In genomic region chr9:69320635-69321027, GRCm38 (mm10) we compare ENCODE assay signal across 22 mouse cellular contexts.
DNase-seq lines count a peak whose midpoint lies in the region; ATAC-seq and TF ChIP-seq lines count a peak whose summit lies in the region.
"Had no signal": no experiment of that assay in that cellular context is flagged by ENCODE, and none has a peak within 500 bp of the region (broad histone marks: within the 10 kb centered on the region; RNA-seq: fewer than 3 reads in every experiment).

No protein-coding gene starts in this region.

- ATAC-seq in embryonic facial prominence, embryonic 11.5 days (replicated peaks; ENCODE audit: insufficient number of reproducible peaks, low FRiP score, low TSS enrichment, low read depth), result no peak
- no peak for ATAC-seq in hindbrain, embryonic 14.5 days (ENCODE audit: low FRiP score)
- no peak for ATAC-seq in hindbrain, embryonic 11.5 days (ENCODE audit: low FRiP score)
- ATAC-seq: activated CD4-positive, CD25-positive, alpha-beta regulatory T cell, adult 4 months had no signal

- H3K4me3 ChIP-seq in embryonic facial prominence, embryonic 11.5 days (ENCODE audit: low read depth, low read length), result no peak overlapping the region
- no peak overlapping the region for H3K4me3 ChIP-seq in embryonic facial prominence, embryonic 10.5 days
- no peak overlapping the region for H3K4me3 ChIP-seq in hindbrain, embryonic 14.5 days (replicated peaks; ENCODE audit: low read length)
- no peak overlapping the region for H3K4me3 ChIP-seq in hindbrain, embryonic 11.5 days (ENCODE audit: low read depth, low read length)
- H3K4me3 ChIP-seq in left cerebral cortex, adult 2 months, result no peak overlapping the region
- H3K4me3 ChIP-seq: forebrain, embryonic 12.5 days; limb, embryonic 15.5 days; midbrain, embryonic 12.5 days; neural tube, embryonic 15.5 days had no signal

- intact Hi-C loops in left cerebral cortex, adult 2 months (cut with DNase I), result loop anchor here (10.0 kb wide), 1 partner anchor 1306 kb away; no protein-coding TSS in a partner anchor
- intact Hi-C loops in left cerebral cortex, postnatal 14 days (cut with DNase I), result loop anchor here (5.0 kb wide), 1 partner anchor 1303 kb away; no protein-coding TSS in a partner anchor

- H3K36me3 ChIP-seq in embryonic facial prominence, embryonic 11.5 days (replicated peaks; ENCODE audit: control insufficient read depth, insufficient read depth, low read depth, low read length), result no peaks in the 10 kb centered on the region
- H3K36me3 ChIP-seq in embryonic facial prominence, embryonic 10.5 days (replicated peaks), result no peaks in the 10 kb centered on the region
- no peaks in the 10 kb centered on the region for H3K36me3 ChIP-seq in hindbrain, embryonic 14.5 days (replicated peaks; ENCODE audit: control insufficient read depth, insufficient read depth)
- no peaks in the 10 kb centered on the region for H3K36me3 ChIP-seq in hindbrain, embryonic 11.5 days (ENCODE audit: control insufficient read depth, insufficient read depth, low read length)
- H3K36me3 ChIP-seq: forebrain, embryonic 12.5 days; limb, embryonic 15.5 days; midbrain, embryonic 12.5 days; neural tube, embryonic 15.5 days had no signal

- H3K27me3 ChIP-seq in embryonic facial prominence, embryonic 11.5 days (ENCODE audit: control insufficient read depth, insufficient read depth, low read length), result no peaks in the 10 kb centered on the region
- no peaks in the 10 kb centered on the region for H3K27me3 ChIP-seq in embryonic facial prominence, embryonic 10.5 days (replicated peaks; ENCODE audit: low read depth, poor library complexity, severe bottlenecking)
- H3K27me3 ChIP-seq in hindbrain, embryonic 14.5 days (ENCODE audit: control insufficient read depth, insufficient read depth, low read length), result no peaks in the 10 kb centered on the region
- no peaks in the 10 kb centered on the region for H3K27me3 ChIP-seq in hindbrain, embryonic 11.5 days (ENCODE audit: control insufficient read depth, insufficient read depth, low read length)
- H3K27me3 ChIP-seq: limb, embryonic 15.5 days; midbrain, embryonic 12.5 days; neural tube, embryonic 15.5 days had no signal

- no peak overlapping the region for H3K27ac ChIP-seq in embryonic facial prominence, embryonic 11.5 days (replicated peaks; ENCODE audit: low read depth, low read length)
- no peak overlapping the region for H3K27ac ChIP-seq in embryonic facial prominence, embryonic 10.5 days (replicated peaks)
- H3K27ac ChIP-seq in hindbrain, embryonic 14.5 days, result no peak overlapping the region
- H3K27ac ChIP-seq in hindbrain, embryonic 11.5 days (ENCODE audit: low read depth, low read length), result no peak overlapping the region
- H3K27ac ChIP-seq in left cerebral cortex, adult 2 months, result no peak overlapping the region
- H3K27ac ChIP-seq: forebrain, embryonic 12.5 days; limb, embryonic 15.5 days; midbrain, embryonic 12.5 days; neural tube, embryonic 15.5 days had no signal

- no peaks in the 10 kb centered on the region for H3K4me1 ChIP-seq in embryonic facial prominence, embryonic 11.5 days (ENCODE audit: control insufficient read depth, insufficient read depth, low read length)
- H3K4me1 ChIP-seq in embryonic facial prominence, embryonic 10.5 days, result peaks cover 7% of the 10 kb centered on the region
- H3K4me1 ChIP-seq in hindbrain, embryonic 14.5 days (replicated peaks; ENCODE audit: control insufficient read depth, insufficient read depth, low read length), result no peaks in the 10 kb centered on the region
- no peaks in the 10 kb centered on the region for H3K4me1 ChIP-seq in hindbrain, embryonic 11.5 days (replicated peaks; ENCODE audit: control insufficient read depth, insufficient read depth, low read length)
- H3K4me1 ChIP-seq: forebrain, embryonic 12.5 days; limb, embryonic 15.5 days had no signal

- TF ChIP-seq POLR2A in brain, embryonic 14.5 days (IDR thresholded peaks at IDR 0.05; ENCODE audit: borderline replicate concordance, extremely low read depth, insufficient read depth, insufficient read length, poor library complexity, severe bottlenecking), result no peak

- no peak overlapping the region for H3K4me2 ChIP-seq in embryonic facial prominence, embryonic 11.5 days (ENCODE audit: low read depth, low read length)
- no peak overlapping the region for H3K4me2 ChIP-seq in hindbrain, embryonic 14.5 days (replicated peaks)
- no peak overlapping the region for H3K4me2 ChIP-seq in hindbrain, embryonic 11.5 days (replicated peaks; ENCODE audit: low read depth, low read length)
- H3K4me2 ChIP-seq: forebrain, embryonic 12.5 days; limb, embryonic 15.5 days; midbrain, embryonic 12.5 days; neural tube, embryonic 15.5 days had no signal

- TF ChIP-seq CTCF in left cerebral cortex, adult 2 months (IDR thresholded peaks at IDR 0.05), result peak; percentile 40
- no peak for TF ChIP-seq CTCF in brain, embryonic 14.5 days (IDR thresholded peaks at IDR 0.05; ENCODE audit: borderline replicate concordance, extremely low read depth, insufficient read depth, insufficient read length)

- no peaks in the 10 kb centered on the region for H3K9me3 ChIP-seq in embryonic facial prominence, embryonic 11.5 days (replicated peaks; ENCODE audit: control insufficient read depth, low read length)
- no peaks in the 10 kb centered on the region for H3K9me3 ChIP-seq in embryonic facial prominence, embryonic 10.5 days
- no peaks in the 10 kb centered on the region for H3K9me3 ChIP-seq in hindbrain, embryonic 14.5 days (ENCODE audit: control insufficient read depth, low read length)
- H3K9me3 ChIP-seq in hindbrain, embryonic 11.5 days (ENCODE audit: control insufficient read depth, low read length), result no peaks in the 10 kb centered on the region
- H3K9me3 ChIP-seq: forebrain, embryonic 12.5 days; limb, embryonic 15.5 days; midbrain, embryonic 12.5 days; neural tube, embryonic 15.5 days had no signal

- DNase-seq in embryonic facial prominence, embryonic 11.5 days (ENCODE audit: low spot score), result peak; percentile 28
- no peak for DNase-seq in embryonic facial prominence, embryonic 10.5 days (ENCODE audit: low spot score)
- peak; percentile 63 for DNase-seq in hindbrain, embryonic 14.5 days (ENCODE audit: low spot score)
- DNase-seq in hindbrain, embryonic 11.5 days (ENCODE audit: low spot score), result no peak
- DNase-seq in left cerebral cortex, adult 2 months (ENCODE audit: extremely low spot score in 1 of 2, low spot score in 2 of 2), result no peak
- DNase-seq in left cerebral cortex, postnatal 14 days (ENCODE audit: low spot score in 2 of 2), result no peak
- peak; percentile 42 for DNase-seq in brain, embryonic 14.5 days (ENCODE audit: low read depth)
- DNase-seq in right cerebral cortex, postnatal 10 days (ENCODE audit: low spot score in 2 of 2), result no peak
- DNase-seq: adrenal gland, postnatal 10 days; cerebellum, adult 9-11 months; embryo, embryonic 11 days; gastrocnemius, postnatal 14 days; kidney, adult 2 months; layer of hippocampus, postnatal 36 days; lung, adult 2 months; right cerebral cortex, postnatal 14 days; spleen, adult 18-20 months had no signal

- WGBS in embryonic facial prominence, embryonic 11.5 days, result 64% methylated on average over 3 of the region's 3 CpGs
- WGBS in embryonic facial prominence, embryonic 10.5 days, result 80% methylated on average over 3 of the region's 3 CpGs
- WGBS in hindbrain, embryonic 14.5 days, result 62% methylated on average over 3 of the region's 3 CpGs
- WGBS in hindbrain, embryonic 11.5 days, result 82% methylated on average over 3 of the region's 3 CpGs

- H3K9ac ChIP-seq in embryonic facial prominence, embryonic 11.5 days (replicated peaks; ENCODE audit: low read length), result no peak overlapping the region
- H3K9ac ChIP-seq in hindbrain, embryonic 14.5 days, result no peak overlapping the region
- H3K9ac ChIP-seq in hindbrain, embryonic 11.5 days (ENCODE audit: low read depth, low read length), result no peak overlapping the region
- H3K9ac ChIP-seq: forebrain, embryonic 12.5 days; limb, embryonic 15.5 days; midbrain, embryonic 12.5 days; neural tube, embryonic 15.5 days had no signal

Comparison
In these comparisons a context has a peak if more than half of its experiments do, and no peak if none do; other contexts are left out.
1. DNase-seq: peak in embryonic facial prominence, embryonic 11.5 days (single experiment), hindbrain, embryonic 14.5 days (single experiment) and brain, embryonic 14.5 days (single experiment); none in embryonic facial prominence, embryonic 10.5 days (single experiment), hindbrain, embryonic 11.5 days (single experiment), left cerebral cortex, adult 2 months (0 of 2), left cerebral cortex, postnatal 14 days (0 of 2) and right cerebral cortex, postnatal 10 days (0 of 2).